Mouse (Mus musculus) ovary, adult 18-20 months (tissue): ENCODE data around the gene Vamp1.

Source experiments
- DNase-seq: peaks from one replicate; pipeline ENCODE4 v3.0.0; 2022; ENCODE audit warnings: low spot score, mixed read lengths

The Vamp1 gene

DNA sequence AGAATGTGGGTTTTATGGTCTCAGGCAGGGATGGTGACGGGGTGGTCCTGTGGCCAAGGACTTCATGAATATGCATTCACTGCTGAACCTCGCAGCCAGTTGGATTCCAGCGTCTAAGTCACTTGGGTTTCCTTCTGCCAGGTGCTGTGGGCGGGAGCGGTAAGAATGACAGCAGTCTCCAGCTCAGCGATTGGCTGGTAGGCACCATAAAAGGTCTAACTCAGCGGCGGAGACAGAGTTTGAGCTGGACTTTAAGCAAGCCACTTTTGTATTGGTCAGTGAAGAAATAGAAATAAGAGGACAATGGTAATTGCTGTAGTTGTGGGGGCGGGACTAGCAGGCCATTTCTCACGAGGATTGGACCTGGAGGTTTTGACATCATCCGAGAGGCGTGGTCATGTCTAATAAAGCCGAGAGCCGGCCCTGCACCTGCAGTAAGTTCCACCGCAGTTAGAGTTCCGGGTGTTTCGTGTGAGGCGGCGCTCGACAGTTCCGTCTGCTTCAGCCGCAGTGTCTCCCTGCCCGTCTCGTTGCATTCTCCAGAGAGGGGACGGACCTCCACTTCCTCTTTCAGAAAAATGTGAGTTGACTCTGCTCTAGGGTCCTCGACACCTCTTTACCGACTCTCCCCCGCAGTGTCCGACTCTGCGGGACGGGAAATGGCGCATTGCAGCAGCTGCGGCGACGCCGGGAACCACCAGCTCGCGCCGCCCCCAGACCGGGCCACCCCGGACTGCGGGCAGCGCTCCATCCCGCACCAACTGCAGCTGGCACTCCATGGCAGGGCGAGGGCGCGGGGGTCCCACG is at the start of gene Vamp1:
Gene Vamp1, plus strand, starts transcription at position 404 of the 807 bp plus-strand sequence.
- DNase-seq: peak; percentile 92

DNA sequence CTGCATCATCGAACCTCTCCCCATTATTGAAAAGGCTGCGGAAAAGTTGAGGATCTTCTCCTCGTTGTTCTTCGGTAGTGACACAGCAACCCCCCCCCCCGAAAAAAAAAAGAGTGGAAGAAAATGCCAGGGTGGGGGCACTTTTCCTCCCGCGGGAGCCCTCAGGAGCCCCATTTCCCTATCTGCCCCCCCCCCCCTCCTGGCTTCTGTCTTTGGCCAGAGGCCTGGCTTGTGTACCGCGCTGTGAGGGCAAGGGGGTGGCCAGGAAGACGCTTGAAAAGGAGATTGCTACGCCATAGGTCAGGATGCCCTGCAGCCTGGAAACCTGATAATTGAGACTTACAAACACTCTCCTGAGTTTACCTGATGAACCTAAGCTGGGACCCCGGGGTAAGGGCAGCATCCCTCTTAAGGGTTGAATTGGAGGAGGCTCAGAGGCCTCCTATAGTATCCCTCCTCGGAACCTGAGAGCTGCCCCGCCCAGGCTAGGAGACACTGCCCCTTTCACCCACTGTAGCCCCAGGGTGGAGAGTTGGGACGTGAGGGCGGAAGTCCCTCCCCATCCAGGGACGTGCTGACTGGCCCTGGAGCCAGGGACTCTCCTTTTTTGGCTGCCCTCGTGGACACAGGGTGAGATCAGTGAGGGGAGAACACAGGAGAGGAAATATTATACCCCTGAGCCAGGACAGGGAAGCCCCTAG is 49.1 kb upstream of the Vamp1 start, which contains the start of gene Gapdh:
Gene Gapdh, minus strand, starts transcription at position 417 of the 701 bp plus-strand sequence.
- peak; percentile 84 for DNase-seq

DNA sequence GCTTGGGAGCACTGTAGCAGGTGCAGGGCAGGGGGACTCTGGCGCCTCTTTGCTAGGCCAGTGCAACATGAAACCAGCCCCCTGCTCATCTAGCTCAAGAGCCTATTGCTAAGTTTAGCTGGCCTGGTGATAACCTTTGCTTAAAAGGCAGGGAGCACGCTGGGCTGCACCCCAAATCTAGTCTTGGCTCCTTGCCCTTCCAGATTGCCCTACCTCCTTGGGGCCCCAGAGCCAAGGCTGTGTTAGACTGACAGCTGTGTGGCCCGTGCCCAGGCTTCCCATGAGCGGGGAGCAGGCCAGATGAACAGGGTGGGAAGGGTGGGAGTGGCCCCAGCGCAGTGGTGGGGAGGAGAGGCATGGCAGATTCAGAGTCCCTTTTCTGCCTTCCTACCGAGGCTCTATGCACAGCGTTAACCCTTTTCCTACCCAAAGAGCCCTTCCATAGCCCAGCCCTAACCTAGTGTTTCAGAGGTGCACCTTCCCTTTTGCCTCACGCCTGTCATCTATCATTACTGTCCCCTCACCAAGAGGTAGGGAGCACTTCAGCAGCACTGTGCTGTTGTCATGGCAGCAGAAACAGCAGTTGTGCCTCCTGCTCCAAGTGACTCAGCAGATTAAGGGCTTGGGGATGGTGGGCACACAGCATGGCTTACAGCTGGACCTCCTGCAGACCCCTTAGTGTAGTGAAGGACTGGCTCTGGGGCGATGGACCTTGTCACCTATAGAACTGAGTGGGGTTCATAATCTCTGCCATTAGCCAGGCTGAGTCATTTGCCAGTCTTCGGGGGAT is 48.3 kb upstream of the Vamp1 start:
- DNase-seq: no peak

DNA sequence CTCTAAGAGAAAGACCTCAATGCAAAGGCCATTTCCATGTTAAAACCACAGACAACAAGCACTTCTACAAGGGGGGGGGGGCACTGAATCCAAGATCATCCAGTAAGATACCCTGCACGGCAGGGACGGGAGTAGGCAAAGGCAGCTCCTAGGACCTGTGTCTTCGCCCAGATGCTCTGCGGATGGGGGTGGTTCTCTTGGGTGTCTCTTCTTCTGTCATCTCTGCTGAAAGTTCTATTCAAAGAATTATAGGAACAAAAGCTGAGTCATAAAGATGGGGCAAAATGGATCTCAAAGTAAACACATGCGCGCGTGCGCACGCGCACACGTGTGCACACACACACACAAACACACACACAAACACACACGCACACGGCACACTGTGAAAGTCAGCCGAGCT is 47.3 kb upstream of the Vamp1 start:
- no peak for DNase-seq

DNA sequence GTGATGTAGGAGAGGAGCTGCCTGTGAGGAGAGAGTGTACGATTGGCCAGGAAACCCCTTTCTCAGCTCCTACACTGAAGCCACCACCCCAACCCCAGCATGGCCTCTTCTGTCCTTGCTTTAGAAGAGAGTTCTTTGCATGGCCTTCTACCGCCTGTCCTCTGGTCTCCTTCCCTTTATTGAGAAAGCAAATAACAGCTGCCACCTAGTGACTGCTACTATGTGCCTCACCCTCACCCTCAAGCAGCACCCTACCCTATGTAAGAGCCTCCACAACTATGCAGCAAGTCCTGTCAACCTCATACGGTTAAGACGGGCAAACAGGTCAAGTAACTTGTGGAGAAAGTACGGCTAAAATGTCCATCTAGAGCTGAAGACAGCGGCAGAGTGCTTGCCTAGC is 45.2 kb upstream of the Vamp1 start:
- no peak for DNase-seq

DNA sequence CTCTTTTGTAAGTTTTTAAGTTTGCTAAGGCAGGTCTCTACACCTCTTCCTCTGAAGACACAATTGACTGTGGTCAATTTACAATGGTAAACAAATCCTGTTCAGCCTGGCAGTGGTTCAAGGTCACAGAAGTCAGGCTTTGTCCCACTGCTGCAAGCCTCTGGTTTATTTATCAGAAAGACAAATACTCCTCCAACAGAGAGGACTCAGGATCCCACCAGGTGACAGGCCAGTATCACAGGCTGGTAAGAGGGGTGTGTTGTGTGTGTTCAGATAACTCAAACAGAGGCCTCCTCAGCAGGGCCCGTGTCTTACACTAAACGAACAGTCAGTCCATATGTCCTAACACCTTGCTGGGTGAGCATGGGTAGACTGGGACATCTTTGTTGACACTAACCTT is 42.9 kb upstream of the Vamp1 start:
- no peak for DNase-seq

DNA sequence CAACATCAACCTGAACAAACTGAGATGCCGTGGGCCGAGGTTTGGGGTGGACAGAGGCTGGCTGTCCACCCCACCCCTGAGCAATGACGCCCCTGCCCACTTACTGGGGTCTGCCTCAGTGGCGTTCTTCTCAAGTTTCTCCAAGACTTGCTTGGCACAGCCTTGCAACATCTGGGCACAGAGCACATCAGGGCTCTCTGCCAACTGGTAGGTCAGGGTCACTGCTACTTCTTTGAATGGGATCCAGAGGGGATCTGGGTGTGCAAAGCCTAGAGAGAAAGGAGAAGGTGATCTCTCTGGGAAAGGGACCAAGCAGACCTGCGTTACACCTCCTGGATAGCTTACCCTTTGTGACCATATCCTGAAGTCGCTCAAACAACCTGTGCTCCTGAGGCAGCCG is 42.1 kb upstream of the Vamp1 start:
- DNase-seq: no peak

DNA sequence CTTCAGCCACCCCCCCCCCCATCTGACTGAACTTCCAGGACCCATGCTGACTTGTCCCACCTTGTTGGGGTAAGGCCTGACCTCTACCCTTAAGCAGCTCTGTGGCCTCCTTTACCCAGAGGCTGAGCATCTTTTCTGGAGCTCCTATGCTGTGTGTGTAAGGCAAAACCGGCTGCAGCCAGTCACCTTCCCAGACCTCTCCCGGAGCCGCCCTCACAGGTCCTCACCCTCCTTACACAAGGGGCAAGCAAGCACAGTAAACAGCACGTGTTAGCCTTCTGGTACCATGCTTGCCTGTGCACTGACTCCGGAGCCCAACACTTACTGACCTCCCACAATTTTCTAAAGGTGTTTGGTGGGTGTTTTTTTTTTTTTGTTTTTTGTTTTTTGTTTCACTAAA is 39.9 kb upstream of the Vamp1 start:
- DNase-seq: no peak

DNA sequence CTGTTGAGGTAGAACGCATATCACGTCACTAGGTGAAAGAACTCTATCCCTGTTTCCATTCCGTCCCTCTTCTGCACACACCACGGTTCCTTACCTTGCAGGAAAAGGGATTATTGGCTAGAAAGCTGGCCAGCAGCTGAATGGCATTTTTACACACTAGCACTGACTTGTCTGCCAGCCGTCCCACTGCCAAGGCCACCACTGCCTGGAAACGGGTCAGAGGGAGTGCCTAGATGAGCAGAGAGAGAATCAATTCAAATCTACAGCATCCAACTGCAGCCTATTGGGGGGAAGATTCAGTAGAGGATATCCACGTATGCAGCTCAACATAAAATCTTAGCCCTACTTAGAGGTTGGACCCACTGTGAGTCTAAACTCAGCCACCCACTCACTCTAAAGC is 35.8 kb upstream of the Vamp1 start:
- no peak for DNase-seq

DNA sequence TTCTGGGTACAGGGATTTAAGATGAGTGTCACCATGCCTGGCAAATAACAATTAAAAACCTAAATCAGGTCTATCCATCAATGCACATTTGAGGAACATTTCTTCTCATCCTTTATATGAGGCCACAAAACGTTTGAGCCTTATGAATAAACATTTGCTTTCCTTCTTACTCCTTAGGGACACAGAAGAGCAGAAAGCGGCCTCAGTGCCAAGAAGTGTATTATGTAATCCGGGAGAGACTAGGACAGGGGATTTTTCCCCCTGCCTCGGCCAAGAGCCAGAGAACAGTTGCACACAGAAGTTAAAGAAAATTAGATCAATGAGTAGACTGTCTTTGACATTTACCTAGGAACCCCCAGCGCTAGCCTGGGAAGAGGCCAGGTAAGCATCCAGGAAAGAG is 33.2 kb upstream of the Vamp1 start:
- DNase-seq: no peak

DNA sequence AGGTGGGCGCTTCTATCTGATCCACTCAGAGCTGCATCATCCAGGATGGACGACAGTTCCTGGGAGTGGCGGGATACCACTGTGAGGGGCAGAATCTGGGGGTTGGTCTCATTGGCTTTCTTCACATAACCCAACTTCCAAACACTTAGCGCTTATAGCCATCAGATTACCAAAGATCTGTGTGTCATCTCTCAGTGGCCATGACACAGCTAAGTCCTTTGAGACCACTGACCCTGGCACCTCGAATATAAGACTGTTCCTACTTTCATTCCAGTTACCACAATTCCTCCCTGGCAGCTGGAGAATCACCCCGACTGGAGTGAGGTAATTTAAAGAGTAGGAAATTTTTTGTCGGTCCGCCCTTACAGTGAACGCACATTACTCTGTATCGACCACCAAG is 29.1 kb upstream of the Vamp1 start:
- DNase-seq: no peak

DNA sequence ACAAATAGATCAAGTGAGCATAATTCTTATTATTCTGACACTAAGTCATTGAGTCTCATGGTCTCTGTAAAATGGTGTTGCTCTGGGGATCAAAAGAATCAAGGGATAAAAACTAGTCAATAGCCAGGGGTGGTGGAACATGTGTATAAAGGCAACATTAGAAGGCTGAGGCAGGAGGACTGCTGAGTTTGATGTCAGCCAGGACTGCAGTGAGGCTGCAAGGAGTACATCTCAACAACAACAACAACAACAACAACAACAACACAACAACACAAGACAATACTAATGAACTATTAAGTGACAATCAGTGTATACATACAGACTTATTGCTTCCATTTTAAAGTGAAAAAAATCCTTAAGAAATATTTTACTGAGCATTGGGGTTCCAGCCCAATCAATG is 24.5 kb upstream of the Vamp1 start:
- no peak for DNase-seq

DNA sequence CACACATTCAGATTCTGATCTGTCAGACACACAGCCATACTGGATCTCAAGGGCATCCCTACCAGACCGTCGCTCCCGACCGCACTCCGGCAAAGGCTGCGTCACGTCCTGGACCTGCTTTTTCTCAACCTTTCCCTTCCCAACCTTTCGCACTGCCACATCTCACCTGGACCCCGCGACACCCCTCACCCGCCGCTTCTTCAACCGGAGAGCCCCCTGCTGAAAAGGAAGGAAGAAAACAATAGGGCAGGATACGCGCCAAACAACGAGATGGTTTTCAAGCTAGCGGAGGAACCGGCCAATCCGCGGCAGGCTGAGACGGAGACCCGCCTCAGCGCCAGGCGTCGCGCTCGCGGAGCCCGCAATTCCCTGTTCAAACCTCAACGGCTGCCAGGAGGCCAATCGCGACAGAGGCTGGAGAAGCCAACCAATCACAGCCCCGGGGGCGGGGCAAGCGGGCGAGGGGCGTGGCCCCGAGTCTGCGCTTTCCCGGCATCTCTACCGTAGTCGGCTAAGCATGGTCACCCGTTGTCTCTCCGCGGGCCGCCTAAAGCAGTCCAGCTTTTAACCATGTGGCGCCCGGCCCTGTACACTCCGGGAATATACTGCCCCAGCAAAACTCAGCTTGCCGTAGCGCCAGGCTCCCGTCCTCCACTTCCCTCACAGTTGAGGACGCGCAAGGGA is 23.9 kb upstream of the Vamp1 start, which contains the start of the genes Ncapd2 and Mrpl51:
Gene Ncapd2, minus strand, starts transcription at position 370 of the 684 bp plus-strand sequence.
Gene Mrpl51, plus strand, starts transcription at position 470 of the 684 bp plus-strand sequence.
- DNase-seq: peak; percentile 94

DNA sequence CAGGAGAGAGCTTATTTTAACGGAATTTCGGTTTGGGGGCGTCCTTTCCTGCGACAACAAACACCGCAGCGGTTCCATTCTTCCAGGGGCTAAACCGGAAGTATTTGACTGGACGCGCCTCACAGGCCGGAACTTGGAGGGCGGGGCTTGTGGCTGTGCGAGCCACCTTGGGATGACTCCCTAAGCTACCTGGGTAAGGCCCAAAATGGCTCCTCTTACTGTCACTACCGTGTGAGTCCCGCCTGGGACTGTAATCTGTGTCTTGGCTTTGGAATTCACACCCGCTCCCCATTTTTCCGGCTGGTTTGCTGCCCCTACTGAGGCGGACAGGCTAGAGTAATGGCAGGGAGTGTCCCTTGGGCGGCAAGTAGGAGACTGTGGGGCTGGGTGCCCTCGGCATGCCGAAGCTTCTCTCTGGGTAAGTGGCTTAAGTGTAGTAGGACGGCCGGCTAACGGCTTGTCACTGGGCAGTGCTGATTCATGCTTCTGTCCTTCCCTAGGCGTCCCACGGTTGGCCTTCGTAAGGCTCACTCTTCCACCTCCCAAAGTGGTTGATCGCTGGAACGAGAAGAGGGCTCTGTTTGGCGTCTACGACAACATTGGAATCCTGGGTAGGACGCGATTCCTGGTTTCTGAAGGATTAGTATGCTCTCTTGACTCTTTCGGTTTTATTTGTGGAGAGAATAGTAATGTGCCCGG is 23.2 kb upstream of the Vamp1 start:
- DNase-seq: peak; percentile 87

DNA sequence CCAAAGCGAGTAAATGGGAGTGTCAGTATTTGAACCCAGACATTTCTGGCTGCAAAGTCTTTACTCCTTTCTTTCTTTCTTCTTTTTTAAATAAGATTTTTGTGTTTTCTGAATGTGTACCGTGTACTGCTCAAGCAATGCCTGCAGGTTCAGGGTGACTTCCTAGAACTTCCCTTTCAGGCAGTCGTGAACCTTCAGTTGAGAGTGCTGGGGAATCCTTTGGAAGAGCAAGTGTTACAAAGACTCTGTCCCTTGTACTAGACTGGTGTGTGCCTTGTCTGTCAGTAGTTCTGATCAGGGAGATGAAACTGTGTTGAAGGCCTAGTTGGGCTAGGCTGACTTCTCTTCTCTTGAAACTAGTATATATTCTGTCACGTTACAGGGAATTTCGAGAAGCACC is 22.5 kb upstream of the Vamp1 start:
- no peak for DNase-seq

DNA sequence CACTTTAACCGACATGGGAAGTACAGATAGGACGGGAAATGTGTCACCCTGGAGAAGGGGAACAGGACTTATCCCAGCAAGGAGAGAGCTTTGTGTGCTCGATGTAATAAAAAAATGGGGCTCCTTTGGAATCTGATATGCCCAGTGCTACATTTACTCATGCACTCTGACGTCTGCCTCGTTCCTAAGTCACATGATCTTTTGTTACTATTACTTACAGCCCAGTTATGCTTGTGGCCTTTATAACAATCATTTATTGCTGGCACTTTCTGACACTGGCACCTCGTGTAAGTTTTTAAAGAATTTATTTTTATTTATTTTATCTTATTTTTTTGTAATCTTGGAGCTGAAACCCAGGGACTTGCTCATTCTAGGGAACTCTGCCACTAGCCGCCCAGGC is 22.0 kb upstream of the Vamp1 start:
- DNase-seq: no peak

DNA sequence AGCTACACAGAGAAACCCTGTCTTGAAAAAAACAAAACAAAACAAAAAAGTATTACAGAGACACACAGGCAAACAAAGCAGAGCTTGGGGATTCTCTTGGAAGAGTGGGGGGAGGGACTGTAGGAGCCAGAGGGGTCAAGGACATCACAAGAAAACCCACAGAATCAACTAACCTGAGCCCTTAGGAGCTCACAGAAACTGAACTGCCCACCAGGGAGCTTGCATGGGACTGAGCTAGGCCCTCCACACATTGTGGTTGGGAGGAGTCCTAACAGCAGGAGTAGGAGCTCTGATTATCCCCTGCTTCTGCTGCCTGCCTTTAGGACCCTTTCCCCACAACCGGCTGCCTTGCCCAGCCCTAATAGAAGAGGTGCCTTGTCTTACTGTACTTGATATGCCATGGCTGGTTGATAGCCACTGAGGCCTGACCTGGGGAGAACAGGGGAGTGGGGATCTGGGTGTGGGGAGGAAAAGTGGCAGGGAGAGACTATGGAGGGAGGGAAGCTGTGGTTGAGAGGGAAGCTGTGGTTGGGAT is 19.7 kb upstream of the Vamp1 start:
- no peak for DNase-seq

DNA sequence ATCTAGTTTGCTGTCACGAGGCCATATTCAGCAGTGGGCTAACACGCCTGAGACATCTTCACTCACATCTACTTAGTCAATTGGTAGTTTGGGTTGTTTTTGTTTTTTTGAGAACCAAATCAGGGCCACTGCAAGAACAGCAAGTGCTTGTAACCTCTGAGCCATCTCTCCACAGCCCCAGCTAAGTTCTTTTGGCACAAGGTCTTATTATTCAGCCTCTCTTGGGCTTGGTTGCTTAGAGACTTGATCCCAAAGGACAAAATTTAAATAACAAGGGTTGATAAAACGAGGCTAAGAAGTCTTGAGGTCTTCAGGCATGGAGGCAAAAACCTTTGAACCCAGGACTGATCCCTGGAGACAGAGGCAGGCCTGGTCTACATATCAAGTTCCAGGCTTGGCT is 19.1 kb upstream of the Vamp1 start:
- DNase-seq: no peak

DNA sequence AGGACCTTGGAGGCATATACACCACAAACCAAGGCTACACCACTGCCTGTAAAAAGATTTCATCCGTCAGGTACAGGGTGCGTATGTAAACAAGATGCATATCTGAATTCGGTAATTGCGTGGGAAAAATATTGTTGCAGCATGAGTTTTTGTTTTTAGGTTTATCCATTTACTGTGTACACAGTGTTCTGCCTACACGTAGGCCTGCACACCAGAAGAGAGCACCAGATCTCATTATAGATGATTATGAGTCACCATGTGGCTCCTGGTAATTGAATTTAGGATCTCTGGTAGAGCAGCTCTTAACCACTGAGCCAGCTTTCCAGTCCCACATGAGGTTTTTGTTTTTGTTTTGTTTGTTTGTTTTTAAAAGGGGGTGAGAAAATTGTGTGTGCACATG is 18.2 kb upstream of the Vamp1 start:
- DNase-seq: no peak

DNA sequence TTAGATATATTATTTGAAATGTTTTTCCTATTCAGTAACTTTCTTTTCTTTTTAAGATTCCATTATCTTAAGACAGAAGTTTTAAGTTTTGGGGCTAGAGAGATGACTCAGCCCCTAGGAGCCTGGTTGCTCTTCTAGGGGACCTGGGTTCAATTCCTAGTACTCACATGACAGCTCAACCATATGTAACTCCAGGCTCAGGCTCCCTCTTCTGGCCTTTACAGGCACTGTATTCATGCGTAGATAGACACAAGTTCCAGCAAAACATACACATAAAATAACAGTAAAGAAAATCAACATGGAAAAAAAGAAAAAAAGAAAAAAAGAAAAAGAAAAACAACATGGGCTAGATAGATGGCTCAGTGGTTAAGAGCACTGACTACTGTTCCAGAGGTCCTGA is 4.9 kb upstream of the Vamp1 start:
- DNase-seq: no peak

DNA sequence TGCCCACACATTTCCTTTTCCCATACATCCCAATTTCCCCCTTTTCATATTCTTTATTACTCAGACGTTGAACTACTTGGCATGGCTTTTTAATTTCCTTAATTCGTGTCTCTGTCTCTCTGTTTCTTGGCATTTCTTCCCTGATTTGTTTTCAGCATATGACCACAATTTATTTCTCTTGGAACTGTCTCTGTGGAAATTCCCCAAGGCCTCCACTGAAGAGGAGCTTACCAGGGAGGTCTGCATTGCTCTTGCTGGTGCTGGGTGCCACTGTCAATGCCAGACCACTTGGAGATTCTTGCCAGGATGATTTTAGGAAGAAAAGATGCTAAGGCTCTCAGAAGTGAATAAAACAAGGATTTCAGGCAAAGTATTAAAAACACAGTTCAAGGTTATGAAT is 2.7 kb upstream of the Vamp1 start:
- no peak for DNase-seq
